ENCODE assay signal across 9 mouse cellular contexts in genomic region chr13:114885171-114885570, GRCm38 (mm10). TPM values are rescaled to one million over a fixed set of nuclear protein-coding genes. Genes with fewer than 3 reads are reported as not detected.
DNase-seq lines count a peak whose midpoint lies in the region; ATAC-seq lines count a peak whose summit lies in the region.
"Had no signal": no experiment of that assay in that cellular context is flagged by ENCODE, and none has a peak within 500 bp of the region (broad histone marks: within the 10 kb centered on the region; RNA-seq: fewer than 3 reads in every experiment).

No protein-coding gene starts in this region.

- H3K36me3 ChIP-seq in kidney, embryonic 14.5 days (ENCODE audit: control insufficient read depth, insufficient read depth, low read length), result no peaks in the 10 kb centered on the region
- H3K36me3 ChIP-seq in liver, embryonic 13.5 days, result no peaks in the 10 kb centered on the region
- H3K36me3 ChIP-seq in forebrain, embryonic 10.5 days (replicated peaks), result no peaks in the 10 kb centered on the region
- no peaks in the 10 kb centered on the region for H3K36me3 ChIP-seq in forebrain, embryonic 11.5 days (ENCODE audit: control insufficient read depth, insufficient read depth, low read length)

- DNase-seq in kidney, adult 9 months, result peak; percentile 3
- no peak for DNase-seq in liver, embryonic 13.5 days
- DNase-seq in forebrain, embryonic 10.5 days (ENCODE audit: extremely low spot score, low spot score), result no peak
- DNase-seq in forebrain, embryonic 11.5 days (ENCODE audit: low spot score), result no peak
- DNase-seq: gastrocnemius, postnatal 36 days; spleen, adult 18-20 months had no signal

- H3K9ac ChIP-seq in kidney, embryonic 14.5 days (ENCODE audit: low read depth, low read length), result no peak overlapping the region
- H3K9ac ChIP-seq in liver, embryonic 13.5 days, result no peak overlapping the region
- H3K9ac ChIP-seq in forebrain, embryonic 11.5 days (ENCODE audit: low read length), result no peak overlapping the region

- no peaks in the 10 kb centered on the region for H3K9me3 ChIP-seq in kidney, embryonic 14.5 days (ENCODE audit: control insufficient read depth, low read length)
- H3K9me3 ChIP-seq in liver, embryonic 13.5 days (replicated peaks), result no peaks in the 10 kb centered on the region
- no peaks in the 10 kb centered on the region for H3K9me3 ChIP-seq in forebrain, embryonic 10.5 days
- no peaks in the 10 kb centered on the region for H3K9me3 ChIP-seq in forebrain, embryonic 11.5 days (ENCODE audit: control insufficient read depth, low read length)

- no peak overlapping the region for H3K4me2 ChIP-seq in kidney, embryonic 14.5 days (replicated peaks; ENCODE audit: low read depth, low read length)
- H3K4me2 ChIP-seq in liver, embryonic 13.5 days, result no peak overlapping the region
- no peak overlapping the region for H3K4me2 ChIP-seq in forebrain, embryonic 11.5 days (ENCODE audit: low read depth, low read length, severe bottlenecking)

- no peaks in the 10 kb centered on the region for H3K27me3 ChIP-seq in kidney, embryonic 14.5 days (ENCODE audit: control insufficient read depth, insufficient read depth, low read length)
- no peaks in the 10 kb centered on the region for H3K27me3 ChIP-seq in liver, embryonic 13.5 days
- no peaks in the 10 kb centered on the region for H3K27me3 ChIP-seq in forebrain, embryonic 10.5 days (ENCODE audit: poor library complexity, severe bottlenecking)
- no peaks in the 10 kb centered on the region for H3K27me3 ChIP-seq in forebrain, embryonic 11.5 days (ENCODE audit: control insufficient read depth, insufficient read depth, low read length)

- no peaks in the 10 kb centered on the region for H3K4me1 ChIP-seq in kidney, embryonic 14.5 days (ENCODE audit: control insufficient read depth, insufficient read depth, low read length)
- no peaks in the 10 kb centered on the region; the same call in 1 of the 2 replicates for H3K4me1 ChIP-seq in liver, embryonic 13.5 days (replicated peaks)
- no peaks in the 10 kb centered on the region for H3K4me1 ChIP-seq in forebrain, embryonic 10.5 days
- H3K4me1 ChIP-seq in forebrain, embryonic 11.5 days (replicated peaks; ENCODE audit: control insufficient read depth, insufficient read depth, low read length), result no peaks in the 10 kb centered on the region

- no peak overlapping the region for H3K27ac ChIP-seq in kidney, embryonic 14.5 days (ENCODE audit: low read depth, low read length)
- no peak overlapping the region for H3K27ac ChIP-seq in liver, embryonic 13.5 days
- H3K27ac ChIP-seq in forebrain, embryonic 10.5 days, result no peak overlapping the region
- no peak overlapping the region for H3K27ac ChIP-seq in forebrain, embryonic 11.5 days (ENCODE audit: low read depth, low read length)

- 63% methylated on average over 9 of the region's 9 CpGs for WGBS in kidney, embryonic 14.5 days
- 29% methylated on average over 9 of the region's 9 CpGs for whole genome bisulfite sequencing in liver, embryonic 13.5 days (ENCODE audit: insufficient replicate concordance)
- 66% methylated on average over 9 of the region's 9 CpGs for WGBS in forebrain, embryonic 10.5 days
- WGBS in forebrain, embryonic 11.5 days, result 71% methylated on average over 9 of the region's 9 CpGs

- ATAC-seq in kidney, embryonic 14.5 days (ENCODE audit: low FRiP score, low TSS enrichment), result no peak
- peak; percentile 70 for ATAC-seq in granulocyte monocyte progenitor cell, adult 5-6 weeks (replicated peaks; ENCODE audit: poor library complexity, severe bottlenecking)
- ATAC-seq in liver, embryonic 13.5 days (ENCODE audit: low read depth), result 0 out of 2 replicates have a peak, but pooled peaks have one; percentile 36
- peak; percentile 45; the same call in 1 of the 2 replicates for ATAC-seq in monocyte, adult 5-6 weeks (replicated peaks; ENCODE audit: insufficient number of reproducible peaks, low FRiP score, low TSS enrichment, poor library complexity, severe bottlenecking)
- no peak for ATAC-seq in forebrain, embryonic 11.5 days (replicated peaks; ENCODE audit: low FRiP score)

- H3K4me3 ChIP-seq in kidney, embryonic 14.5 days (ENCODE audit: low read length), result no peak overlapping the region
- no peak overlapping the region for H3K4me3 ChIP-seq in liver, embryonic 13.5 days (replicated peaks)
- H3K4me3 ChIP-seq in forebrain, embryonic 10.5 days, result no peak overlapping the region
- H3K4me3 ChIP-seq in forebrain, embryonic 11.5 days (ENCODE audit: low read depth, low read length), result no peak overlapping the region

RNA-seq across cellular contexts. Expression of gene Itga2, which starts 46.7 kb away (rescaled TPM):
- polyA plus RNA-seq in kidney, embryonic 14.5 days (2014; fragmentation: Nextera tagmentation; extraction: Ambion mirVana), result 2.4 and 3.7 TPM in 2 replicates
- total RNA-seq in granulocyte monocyte progenitor cell, adult 5-6 weeks (2014; fragmentation: Nextera tagmentation), result 0.13 and 0.51 TPM in 2 replicates
- 0.15 and 1.0 TPM in 2 replicates for total RNA-seq in granulocyte monocyte progenitor cell, adult 5-6 weeks (2017)
- 0.76 and 0.82 TPM in 2 replicates for polyA plus RNA-seq in liver, embryonic 13.5 days (2015; fragmentation: Nextera tagmentation; extraction: Ambion mirVana)
- 29.4 to 103 TPM (median 30.9 TPM) in 3 replicates for total RNA-seq in monocyte, adult 5-6 weeks (2017)
- 1.2 and 1.6 TPM in 2 replicates for polyA plus RNA-seq in forebrain, embryonic 10.5 days (2016; fragmentation: Nextera tagmentation; extraction: Ambion mirVana)
- polyA plus RNA-seq in forebrain, embryonic 11.5 days (2014; fragmentation: Nextera tagmentation; extraction: Ambion mirVana), result 1.6 and 1.7 TPM in 2 replicates

Comparison
In these comparisons a context has a peak if more than half of its experiments do, and no peak if none do; other contexts are left out.
1. ATAC-seq: peak in granulocyte monocyte progenitor cell, adult 5-6 weeks (single experiment), liver, embryonic 13.5 days (single experiment) and monocyte, adult 5-6 weeks (single experiment); none in kidney, embryonic 14.5 days (single experiment) and forebrain, embryonic 11.5 days (single experiment).